Mouse (Mus musculus) CH12F3 (cell line): ENCODE results near the gene Ctsz.

Experiments used
- in situ Hi-C: fragments of 300-500 bp; cut with MboI; formaldehyde crosslinking; loops from 2 replicates; pipeline ENCODE4 v1.14.3; 2020; ENCODE audit warnings: low sequenced_read_pairs

Gene Ctsz

DNA sequence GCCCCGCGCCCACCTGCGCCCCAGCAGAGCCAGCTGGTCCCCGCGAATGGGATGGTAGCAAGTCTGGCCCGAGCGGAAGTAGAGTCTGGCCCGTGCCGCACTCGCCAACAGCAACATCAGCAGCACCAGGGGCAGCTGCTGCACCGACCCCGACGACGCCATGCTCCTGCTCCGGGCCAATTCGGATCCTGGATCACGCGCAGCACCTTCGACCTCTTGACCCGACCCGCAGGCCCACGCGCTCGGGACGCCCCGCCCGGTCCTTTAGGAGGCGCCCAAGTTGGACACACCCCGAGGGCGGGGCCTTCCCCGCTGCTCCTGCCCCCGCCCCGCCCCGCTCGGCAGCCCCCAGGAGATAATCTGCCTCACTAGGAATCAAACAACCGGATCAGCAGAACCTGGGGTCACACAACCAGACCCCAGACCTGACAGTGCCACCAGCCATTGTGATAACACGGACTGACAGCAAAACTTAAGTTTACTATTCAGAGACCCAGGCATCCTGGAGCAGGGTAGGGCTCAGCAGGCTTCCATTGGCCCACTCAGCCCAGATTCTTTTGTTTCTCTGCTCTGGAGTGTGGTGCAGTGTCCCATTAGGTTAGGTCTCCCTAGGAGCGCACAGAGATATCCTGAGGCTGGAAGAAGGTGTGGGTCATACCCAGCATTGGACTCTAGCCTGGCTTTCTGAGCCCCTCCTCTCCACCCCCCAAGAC is at the start of gene Ctsz:
TSS of gene Ctsz (minus strand) at position 303 of the 713 bp plus-strand sequence.
- in situ Hi-C loops, result no loop called here

DNA sequence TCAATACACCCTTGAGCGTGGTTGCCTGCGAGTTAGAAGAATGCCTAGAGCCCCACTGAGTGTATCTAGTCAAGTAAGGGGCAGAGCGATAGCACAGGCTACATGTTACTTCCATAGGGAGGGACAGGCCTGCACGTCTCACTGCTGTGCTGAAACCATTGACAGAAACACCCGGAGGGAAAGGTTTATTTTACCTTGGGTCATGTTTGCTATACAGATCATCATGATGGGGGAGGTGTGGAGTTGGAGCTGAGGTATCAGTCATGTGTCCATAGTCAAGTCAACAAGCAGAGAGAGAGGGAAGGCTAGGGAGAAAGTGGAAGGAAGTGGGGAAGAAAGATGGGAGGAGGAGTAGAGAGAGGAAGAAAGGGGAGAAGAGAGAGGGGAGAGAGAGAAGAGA is 48.2 kb upstream of the Ctsz start:
- in situ Hi-C loops, result no loop called here

DNA sequence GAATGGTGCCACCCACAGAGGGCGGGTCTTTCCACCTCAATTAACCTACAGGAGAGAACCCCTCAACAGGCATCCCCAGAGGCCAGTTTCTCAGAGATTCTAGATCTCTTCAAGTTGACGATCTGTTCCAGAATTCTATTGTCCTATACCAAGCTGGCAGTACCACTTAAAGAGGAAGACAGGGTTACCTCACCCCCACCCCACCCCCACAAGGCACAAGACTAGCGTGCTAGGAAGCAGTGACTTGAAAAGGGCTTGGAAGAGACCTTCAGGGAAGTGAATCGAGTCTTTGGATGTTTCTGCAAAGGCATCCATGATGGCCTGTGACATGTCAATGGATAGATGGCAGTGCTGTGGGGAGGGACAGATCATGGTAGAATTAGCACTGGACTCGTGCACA is 39.9 kb upstream of the Ctsz start:
- in situ Hi-C loops, result no loop called here

DNA sequence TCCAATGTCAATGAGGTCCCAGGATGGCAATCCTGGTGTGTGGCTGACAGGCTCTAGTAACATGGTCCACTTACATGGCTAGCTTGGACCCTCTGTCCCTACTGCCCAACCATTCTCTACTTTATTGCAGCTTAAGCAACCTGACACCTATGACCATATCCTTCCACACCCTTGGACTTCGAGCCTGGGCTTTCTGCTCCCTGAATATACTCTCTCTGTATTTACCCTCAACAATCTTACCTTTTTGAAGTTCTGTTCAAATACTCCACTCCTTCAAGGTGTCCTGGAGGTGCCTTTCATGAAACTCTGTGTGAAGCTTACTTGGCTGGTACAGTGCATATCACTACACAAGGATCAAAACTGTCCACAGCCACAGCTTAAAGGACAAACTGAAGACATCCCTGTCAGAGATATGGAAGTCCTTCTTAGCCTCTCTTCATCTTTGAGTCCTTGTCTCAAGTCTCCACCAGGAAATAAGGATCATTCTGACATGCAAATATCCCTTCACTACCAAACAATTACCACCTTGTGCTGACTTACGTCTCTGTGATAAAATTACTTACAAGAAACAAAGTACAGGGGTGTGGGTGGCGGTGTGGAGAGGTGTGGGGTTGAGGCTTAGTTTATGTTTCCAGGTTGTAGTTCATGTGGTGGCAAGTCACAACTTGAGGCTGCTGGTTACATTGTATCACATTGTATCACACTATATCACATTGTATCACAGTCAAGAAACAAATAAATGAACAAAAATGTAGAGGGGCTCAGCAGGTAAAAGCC is 38.9 kb upstream of the Ctsz start:
- in situ Hi-C loops, result no loop called here

DNA sequence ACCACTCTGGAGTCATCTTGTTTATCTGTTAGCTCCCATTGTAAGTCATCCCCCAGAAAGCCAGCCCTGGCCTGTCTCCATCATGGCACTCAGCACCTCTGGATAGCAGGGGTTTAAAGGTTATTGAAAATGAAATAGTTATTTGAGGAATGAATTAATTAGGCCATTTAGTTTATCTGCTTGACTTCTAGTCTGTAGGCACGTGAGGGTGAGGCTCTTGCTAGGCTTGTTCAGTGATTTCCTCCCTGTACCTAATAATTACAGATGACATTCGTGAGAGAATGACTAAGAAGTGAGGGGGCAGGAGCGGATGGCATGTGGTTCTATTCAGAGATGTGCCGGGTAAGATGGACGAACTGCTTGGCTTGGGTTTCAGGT is 34.7 kb upstream of the Ctsz start:
- in situ Hi-C loops, result no loop called here

DNA sequence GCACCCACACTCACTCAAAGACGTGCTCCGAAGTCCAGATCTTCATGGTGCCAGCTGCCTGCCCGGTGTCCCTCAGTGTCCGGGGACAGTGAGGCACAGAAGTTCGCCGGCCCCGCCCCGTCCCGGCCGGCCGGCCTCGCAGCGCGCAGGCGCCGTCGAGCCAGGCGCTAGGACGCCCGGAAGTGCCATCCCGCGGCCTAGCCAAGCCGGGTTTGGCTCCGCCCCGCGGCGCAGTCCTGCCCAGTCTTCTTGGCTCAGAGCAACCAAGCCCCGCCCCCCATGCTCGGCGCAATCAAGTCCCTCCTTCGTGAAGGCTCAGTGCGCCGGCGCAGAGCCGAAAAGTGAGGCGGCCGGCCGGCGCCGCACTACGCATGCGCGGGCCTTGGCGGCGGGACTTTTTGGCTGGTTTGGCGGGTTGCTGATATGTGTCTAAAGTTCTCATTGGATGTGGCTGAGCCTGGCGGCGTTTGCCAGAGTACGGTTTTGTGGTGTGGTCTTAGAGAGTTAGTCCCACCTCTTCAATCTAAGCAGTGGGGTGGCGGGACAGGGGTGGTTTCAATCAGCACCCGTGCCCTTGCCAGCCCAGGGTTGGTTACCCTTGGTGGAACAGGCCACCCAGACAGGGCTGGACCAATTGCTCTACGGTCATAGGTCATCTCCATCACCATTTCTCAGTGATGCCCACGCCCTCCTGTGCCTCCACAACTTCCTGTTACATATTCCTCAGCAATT is 34.1 kb upstream of the Ctsz start, which contains the start of gene Prelid3b:
TSS of gene Prelid3b (minus strand) at position 264 of the 732 bp plus-strand sequence.
- in situ Hi-C loops, result no loop called here

DNA sequence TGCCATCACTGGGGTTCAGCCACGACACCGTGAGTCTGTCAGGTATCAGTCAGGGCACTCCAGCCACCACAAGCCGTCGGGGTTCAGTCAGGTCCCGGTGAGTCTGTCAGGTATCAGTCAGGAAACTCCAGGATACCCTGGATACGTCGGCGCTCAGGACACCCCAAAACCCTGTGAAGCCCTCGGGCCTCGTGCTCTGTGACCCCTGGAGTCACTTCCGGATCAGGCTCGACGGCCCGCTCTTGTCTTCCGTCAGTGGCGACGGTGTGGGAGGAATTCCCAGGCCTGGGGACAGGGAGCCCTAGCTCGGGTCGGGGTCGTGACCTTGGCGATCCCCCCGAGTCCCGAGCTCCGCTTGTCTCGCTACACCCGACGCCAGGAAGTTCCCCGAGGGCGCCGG is 33.6 kb upstream of the Ctsz start:
- in situ Hi-C loops, result no loop called here

DNA sequence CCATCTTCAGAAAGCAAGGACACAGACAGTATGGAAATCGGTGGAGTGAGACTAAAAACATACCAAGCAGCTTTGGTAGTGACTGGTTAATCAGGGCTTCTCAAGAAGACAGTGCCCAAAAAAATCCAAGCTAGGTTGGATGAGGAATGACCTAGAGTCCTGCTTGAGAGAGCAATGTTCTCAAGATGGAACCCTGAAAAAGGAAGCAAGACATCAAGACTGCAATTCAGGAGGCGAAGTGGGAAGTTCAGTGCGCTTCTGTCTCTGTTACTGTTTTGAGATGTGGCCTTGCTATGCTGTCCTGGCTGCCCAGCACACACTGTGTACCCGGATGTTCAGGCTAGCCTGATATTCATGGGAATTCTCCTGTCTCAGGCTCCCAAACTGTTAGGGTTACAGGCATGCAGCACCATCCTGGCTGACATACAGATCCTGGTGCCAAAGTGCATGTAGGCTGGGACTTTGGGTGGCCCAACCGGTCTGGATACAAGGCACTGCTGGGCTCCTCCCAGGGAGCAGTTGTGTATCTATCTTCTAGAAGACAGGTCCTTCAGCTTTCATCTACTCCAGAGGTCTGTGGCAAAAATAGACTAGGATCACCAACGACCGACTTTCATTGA is 32.1 kb upstream of the Ctsz start:
- in situ Hi-C loops, result no loop called here

DNA sequence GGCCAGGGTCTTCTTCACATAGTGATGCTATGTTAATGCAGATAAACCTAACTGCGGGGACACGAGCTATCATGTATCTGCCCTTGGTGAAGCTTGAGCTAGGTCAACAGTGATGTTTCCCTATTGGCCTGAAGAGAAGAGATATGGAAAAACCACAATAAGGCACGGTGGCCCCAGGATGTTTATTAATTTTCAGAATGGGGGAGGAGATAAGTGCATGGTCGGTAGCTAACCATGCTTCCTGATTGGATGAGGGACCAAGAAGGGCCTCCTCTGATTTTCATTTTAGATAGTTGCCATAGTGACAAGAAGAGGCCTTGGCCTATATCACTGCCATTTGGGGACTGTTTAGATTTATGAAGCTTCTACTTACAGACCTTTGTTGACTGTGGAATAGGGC is 31.5 kb upstream of the Ctsz start:
- in situ Hi-C loops, result no loop called here

DNA sequence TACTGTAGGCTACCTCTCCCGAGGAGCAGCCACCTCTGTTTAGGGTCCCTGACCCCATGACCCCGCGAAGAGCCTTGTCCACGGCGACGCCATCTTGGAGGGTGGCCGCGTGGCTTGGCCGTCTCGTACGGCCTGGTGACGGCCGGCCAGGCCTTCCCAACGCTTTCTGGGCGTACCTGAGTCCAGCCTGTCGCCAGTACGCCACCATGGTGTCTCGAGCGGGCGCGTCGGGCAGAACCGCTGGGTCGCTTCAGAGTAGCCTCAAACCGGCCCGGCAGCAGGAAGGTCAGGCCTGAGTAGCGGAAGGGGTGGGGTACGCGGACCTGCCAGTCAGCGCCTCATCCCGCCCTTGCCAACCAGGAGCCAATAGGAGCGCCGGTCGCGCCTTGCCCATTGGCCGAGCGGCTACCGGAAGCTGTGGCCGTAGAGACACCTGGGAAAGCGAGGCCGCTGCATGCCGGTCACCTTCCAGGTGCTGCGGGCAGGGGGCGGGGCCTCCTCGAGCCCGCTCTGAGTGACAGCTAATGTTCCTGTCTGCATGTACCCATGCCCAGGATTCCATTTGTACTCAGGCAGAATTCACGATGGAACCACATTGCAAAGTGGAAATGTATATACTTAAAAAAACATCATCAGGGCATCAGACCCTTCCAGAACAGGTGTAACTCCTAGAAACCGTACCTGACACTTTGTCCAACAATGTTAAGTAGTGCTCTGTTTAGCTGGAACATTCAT is 25.1 kb upstream of the Ctsz start, which contains the start of gene Atp5e:
TSS of gene Atp5e (minus strand) at position 317 of the 735 bp plus-strand sequence.
- in situ Hi-C loops, result no loop called here

DNA sequence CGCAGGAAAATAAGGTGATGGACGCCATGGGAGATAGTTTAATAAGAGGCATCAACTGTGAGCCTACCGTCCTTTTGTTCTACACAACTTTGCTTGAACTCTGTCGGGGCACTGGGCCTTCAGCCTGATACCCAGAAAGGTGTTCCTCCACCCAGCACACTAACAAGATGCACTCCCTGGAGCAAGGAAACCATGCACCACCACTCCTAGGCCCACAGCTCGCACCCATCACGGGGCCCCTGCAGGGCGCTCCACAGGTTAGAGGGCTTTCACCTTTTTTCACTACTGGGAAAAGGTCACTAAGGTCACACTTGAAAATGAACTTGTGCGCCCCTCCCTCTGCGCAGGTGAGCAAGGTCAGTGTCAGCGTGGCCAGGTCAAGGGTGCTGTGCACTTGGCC is 24.5 kb upstream of the Ctsz start:
- in situ Hi-C loops, result no loop called here

DNA sequence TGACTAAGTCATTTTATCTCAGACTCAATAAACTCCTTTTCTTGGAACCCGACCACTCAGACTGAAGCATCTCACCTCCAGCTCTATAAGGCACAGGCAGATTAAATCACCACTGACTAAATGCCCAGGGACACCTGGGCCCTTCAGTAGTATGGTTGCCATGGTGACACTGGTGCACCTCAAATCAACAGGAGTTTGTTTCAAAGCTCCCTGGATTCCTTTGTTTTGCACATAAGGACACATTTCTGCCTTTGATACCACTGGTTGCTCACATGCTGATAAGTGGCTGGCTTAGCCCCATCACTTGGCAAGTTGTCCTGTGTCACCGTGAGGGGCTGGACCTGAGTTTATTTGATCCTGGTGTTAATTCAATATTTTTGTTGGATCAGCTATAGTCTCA is 20.5 kb upstream of the Ctsz start:
- in situ Hi-C loops, result no loop called here

DNA sequence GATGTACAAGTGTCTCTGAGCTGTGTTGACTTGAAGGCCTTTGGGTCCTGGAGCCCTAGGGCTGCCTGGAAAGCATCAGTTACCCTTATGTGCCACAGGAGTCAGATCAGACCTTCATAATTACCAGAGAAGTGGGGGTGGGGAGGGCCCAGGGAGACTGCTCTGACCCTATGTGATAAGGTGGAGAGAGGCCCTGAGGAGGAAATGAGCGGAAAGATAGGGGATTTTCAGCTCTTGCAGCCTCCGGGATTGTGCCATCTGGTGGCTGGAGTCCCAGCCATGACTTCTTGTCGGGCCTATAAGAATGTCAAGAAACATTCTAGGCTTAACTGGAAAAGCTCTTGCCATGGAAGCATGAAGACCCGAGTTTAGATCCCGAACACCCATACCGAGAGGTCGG is 14.8 kb upstream of the Ctsz start:
- in situ Hi-C loops, result no loop called here

DNA sequence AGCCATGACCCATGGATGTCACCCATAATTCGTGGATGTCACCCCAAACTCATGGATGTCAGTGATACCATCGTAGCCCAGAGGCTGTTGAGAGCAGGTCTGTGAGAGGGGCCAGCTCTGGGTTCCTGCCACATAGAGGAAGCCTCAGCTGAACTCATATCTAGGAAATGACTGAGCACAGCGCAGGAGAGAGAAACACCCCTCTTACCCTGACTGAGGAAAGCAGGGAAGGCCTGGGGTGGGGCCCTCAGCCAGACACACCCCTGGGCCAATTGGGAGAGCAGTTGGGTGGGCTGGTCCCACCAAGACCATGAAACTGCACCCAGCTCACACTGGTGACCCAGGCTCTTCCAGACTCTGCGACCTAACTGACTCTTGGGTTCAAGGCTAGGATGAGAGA is 11.5 kb upstream of the Ctsz start, which contains the start of gene Tubb1:
TSS of gene Tubb1 (plus strand) at position 343 of the 400 bp plus-strand sequence.
- in situ Hi-C loops, result no loop called here

DNA sequence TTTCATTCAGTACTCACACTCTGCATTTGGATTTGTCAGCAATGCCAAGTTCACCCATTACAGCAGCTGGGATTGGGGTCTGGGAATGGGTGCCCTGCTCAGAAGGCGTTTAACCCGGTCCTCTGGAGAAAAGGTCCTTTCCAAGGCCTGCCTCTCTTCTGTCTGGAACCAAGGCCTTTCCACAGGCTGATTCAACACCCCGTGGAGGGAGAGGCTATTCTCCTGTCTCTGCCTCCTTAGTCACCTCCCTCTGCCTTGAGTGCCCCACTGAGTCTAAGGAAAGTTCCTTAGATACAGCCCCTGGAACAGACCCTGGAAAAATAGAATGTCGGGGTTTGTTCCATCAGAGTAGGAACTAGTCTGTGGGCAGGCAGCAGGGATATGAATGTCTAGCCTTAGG is 9.6 kb upstream of the Ctsz start:
- in situ Hi-C loops, result no loop called here

DNA sequence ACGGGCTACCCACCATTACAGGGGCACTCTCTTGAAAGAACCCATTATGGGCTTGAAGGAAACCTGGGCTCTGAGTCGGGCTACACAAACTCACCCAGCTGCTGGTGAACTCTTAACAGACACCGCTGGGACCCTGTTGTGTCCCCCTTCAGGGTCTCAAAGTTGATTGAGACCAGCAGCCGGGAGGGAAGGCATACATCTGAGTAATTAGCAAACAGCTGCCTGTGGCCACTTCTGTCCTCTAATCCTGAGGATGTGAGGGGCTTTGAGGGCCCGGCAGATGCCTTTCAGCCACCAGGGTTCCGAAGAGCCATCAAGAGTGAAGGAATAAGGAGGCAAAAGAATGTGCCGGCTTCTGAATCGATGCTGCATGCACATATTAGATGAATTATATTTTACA is 8.1 kb upstream of the Ctsz start:
- in situ Hi-C loops, result no loop called here

DNA sequence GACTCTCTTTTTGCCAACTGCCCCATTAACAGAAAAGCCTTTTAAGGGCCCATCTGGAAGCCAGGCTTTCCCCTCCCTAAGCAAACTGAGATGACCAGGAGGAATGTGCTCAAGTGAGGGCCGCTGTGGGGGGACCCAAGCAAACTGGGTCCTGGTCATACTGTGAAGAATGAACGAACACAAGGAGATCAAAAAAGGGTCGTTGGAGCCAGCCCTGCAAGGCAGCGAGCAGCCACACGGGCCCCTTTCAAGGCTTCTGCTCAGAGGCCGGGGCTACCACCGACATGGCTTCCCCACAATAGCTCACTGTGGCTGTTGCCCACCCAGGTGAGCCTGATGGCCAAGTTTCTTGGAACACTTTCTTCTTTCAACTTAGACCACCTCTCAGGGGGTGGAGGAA is 7.7 kb upstream of the Ctsz start:
- in situ Hi-C loops, result no loop called here

DNA sequence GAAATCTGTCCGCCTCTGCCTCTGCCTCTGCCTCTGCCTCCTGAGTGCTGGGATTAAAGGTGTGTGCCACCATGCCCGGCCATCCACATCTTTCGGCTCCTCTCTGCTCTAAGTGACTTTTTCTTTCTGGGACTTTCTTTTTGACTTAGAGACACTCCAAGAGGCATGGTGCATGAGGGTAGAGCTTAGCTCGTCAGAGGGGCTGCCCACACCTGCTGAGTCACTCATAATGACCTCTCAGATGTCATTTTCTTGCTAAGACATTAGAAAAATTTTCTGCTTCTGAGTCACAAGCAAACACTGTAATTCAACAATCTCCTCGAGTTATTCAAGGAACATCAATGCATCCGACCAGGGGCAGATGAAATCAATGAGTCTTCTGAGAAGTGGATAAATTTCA is 6.2 kb upstream of the Ctsz start:
- in situ Hi-C loops, result no loop called here

DNA sequence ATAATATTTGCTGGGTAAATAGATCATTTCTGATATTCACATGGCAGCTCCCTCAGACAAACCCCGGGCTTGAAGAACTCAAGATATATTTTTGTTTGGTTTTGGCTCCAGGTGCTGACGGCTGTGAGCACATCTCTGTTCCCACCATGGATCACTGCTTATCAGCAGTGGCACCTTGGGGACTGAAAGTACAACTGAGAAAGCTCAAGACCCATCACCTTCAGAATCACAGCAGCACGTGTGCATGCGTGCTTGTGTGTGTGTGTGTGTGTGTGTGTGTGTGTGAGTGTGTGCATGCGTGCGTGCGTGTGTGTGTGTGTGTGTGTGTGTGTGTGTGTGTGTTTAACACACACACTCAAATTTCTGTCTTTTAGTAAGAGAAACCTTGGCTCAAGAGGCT is 5.5 kb upstream of the Ctsz start:
- in situ Hi-C loops, result no loop called here

DNA sequence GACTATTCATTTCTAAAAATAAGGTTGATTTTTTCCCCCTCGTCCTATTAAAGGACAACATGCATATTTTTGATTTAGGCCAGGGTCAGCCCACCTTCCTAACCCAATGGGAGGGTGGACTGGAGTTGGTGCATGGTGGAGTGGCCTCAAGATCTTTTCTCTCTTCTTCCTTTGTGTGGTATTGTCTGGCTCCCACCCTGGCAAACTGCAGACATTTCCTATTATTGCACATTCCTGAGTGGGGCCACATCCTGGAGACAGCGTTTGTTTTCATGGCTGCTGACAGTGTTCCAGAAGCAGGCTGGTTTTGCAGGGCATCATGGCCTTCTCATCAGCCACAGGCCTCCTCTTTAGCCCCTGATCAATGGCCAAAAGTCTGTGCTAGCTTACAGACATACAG is 4.2 kb upstream of the Ctsz start:
- in situ Hi-C loops, result no loop called here

DNA sequence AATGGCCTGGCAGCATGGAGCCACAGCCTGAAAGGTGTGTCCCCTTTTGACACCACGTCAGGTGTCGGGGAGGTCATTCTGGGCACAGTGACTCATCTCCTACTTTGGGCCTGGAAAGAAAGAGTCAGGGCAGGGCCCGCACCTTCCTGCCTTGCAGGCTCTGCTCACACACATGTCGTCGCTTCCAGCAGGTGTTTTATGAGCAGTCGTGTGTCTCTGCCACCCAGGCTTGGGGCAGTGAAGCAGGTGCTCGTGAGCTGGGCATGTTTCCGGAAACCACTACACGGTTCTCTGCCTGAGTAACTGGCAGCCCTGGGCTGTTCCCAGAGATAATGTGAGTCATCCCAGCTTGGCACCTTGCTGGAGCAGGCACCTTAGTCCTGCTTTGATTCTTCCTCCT is 3.6 kb upstream of the Ctsz start:
- in situ Hi-C loops, result no loop called here
